Mouse (Mus musculus) spleen, postnatal 0 days (tissue): ENCODE data around the gene Olfr875. TPM values are rescaled to one million over a fixed set of nuclear protein-coding genes. Genes with fewer than 3 reads are reported as not detected.

Experiments
- polyA plus RNA-seq: library from polyadenylated mRNA; unstranded; fragments of >200 nt; fragmentation: Nextera tagmentation; extraction: Ambion mirVana; gene quantifications from 2 replicates; pipeline ENCODE4 v1.2.1, GENCODE M21; 2015

Gene Olfr875
- not detected in 2 replicates for polyA plus RNA-seq

DNA sequence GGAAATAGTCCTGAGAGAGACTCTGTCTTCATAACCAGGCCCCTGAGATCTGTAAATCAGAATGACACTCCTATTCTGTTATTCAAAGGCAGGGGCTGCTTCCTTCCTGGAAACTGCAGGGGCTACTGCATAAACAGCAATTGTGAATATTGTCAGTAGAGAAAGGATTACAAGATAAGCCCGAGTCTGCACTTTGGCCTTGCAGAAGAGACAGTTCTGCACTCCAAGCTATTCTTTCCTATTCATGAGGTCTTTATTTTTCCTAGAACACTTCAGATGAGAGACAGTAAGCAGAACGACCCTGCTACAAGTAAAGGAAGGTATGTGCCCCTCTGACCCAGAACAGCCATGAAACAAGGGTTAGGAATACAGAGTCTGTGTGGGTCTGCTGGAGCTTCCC lies at the start of gene Olfr875:
Gene Olfr875 (plus strand): TSS at position 99 of the 400 bp plus-strand sequence.

DNA sequence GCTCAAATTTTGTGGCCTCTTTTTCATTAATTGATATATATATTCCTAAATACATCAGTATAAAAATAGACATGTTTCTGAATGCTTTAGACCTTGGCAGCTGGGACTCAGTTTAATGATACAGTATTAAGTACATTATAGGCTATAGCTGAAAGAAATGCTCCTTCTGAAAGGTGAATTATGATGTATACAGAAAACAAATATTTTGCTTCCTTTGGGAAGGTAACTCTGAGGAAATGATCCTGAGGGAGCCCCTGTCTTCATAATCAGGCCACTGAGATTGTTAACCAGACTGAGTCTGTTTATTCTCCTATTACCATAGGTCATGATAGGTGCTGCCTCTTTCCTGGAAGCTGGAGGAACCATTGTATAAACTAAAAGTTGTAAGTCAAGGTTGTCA lies 26.9 kb upstream of the Olfr875 start, which contains the start of gene Olfr874:
Gene Olfr874 (plus strand): TSS at position 301 of the 400 bp plus-strand sequence.

DNA sequence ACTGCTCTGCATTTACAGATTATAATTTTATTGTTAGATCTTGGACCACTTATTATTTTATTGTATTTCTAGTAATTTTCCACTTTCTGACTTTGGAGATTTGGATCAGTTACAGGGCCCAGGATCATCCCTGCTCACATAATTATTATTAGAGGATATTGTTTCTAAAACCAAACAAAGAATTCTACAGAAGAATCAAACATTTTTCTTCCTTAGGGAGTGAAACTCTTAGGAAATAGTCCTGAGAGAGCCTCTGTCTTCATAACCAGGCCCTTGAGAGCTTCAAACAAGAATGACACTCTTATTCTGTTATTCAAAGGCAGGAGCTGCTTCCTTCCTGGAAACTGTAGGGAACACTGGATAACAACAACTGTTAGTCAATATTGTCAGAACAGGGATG lies 31.1 kb downstream of the Olfr875 start, which contains the start of gene Olfr876:
Gene Olfr876 (plus strand): TSS at position 301 of the 400 bp plus-strand sequence.

Other genes starting within 250 kb of the Olfr875 start
- gene Esam, start 243.8 kb upstream of the Olfr875 start, polyA plus RNA-seq, result 34.9 and 48.7 TPM in 2 replicates
- 2.4 and 2.9 TPM in 2 replicates for gene Vsig2, start 232.6 kb upstream of the Olfr875 start, polyA plus RNA-seq
- 10.5 and 12.8 TPM in 2 replicates for gene Nrgn, start 219.0 kb upstream of the Olfr875 start, polyA plus RNA-seq
- 5.3 TPM in 2 replicates for gene Siae, start 216.2 kb upstream of the Olfr875 start, polyA plus RNA-seq
- gene Spa17, start 158.1 kb upstream of the Olfr875 start, polyA plus RNA-seq, result 2.9 and 3.0 TPM in 2 replicates
- gene Tbrg1, start 114.5 kb upstream of the Olfr875 start, polyA plus RNA-seq, result 64.3 and 71.9 TPM in 2 replicates
- gene Panx3, start 102.6 kb upstream of the Olfr875 start, polyA plus RNA-seq, result not detected in 2 replicates
- gene Olfr160, start 55.6 kb upstream of the Olfr875 start, polyA plus RNA-seq, result not detected in 2 replicates
- gene Olfr874, start 26.8 kb upstream of the Olfr875 start, polyA plus RNA-seq, result not detected in 2 replicates
- not detected in 2 replicates for gene Olfr876, start 31.2 kb downstream of the Olfr875 start, polyA plus RNA-seq
- gene Olfr877, start 82.4 kb downstream of the Olfr875 start, polyA plus RNA-seq, result not detected in 2 replicates
- not detected in 2 replicates for gene Olfr145, start 124.9 kb downstream of the Olfr875 start, polyA plus RNA-seq
- not detected in 2 replicates for gene Olfr878, start 146.0 kb downstream of the Olfr875 start, polyA plus RNA-seq
- not detected in 2 replicates for gene Olfr881, start 220.0 kb downstream of the Olfr875 start, polyA plus RNA-seq